Mouse (Mus musculus): Measurements from ENCODE around the gene Gm49394. TPM values are rescaled to one million over a fixed set of nuclear protein-coding genes. Genes with fewer than 3 reads are reported as not detected.
A peak's percentile ranks its signal among the peaks of the same experiment; 100 is the strongest.

Gene Gm49394
- under 1 TPM in 1 of 4 experiments, not detected in 3; 0.30 TPM for total RNA-seq (2022)

DNA sequence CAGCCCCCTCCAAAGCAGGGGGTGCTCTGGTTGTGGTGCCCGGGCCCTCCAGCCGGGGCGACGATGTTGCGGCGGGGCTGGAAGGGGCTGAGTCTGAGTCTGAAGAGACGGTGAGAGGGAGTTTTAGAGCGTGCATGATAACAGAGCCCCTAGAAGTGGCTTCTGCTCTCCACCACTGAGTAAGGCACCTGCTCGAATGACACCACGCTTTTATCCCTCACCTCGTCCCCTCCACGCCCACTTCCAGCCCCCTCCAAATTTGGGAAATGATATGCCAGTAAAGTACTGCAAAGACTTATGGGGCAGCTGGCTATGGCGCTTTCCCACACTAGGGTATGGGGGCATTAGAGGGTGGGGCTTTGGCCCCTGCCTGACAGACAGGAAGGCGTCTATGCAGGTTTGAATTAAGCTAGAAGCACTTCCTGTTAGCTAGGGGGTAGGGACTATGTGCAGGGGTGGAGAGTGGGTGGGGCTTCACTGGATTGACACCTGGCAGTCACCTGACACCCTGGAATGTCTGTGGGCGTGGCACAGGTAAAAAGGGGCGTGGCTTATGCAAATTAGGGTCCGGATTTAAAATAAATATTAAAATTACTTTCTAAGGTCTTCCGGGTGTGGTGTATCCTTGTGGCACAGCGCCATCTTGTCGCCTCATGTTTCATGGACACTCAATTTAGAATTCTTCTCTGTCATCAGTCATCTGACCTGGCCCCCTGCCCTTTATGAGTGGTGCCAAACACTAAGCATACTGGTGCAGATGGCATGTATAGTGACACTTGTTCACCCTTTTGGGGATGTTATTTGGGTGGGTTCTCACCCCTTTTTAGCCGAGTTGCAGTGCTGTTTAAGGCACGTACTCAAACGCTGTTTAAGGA is at the start of gene Gm49394:
TSS of gene Gm49394 (minus strand) at position 192 of the 875 bp plus-strand sequence.
- no peak for DNase-seq (ENCODE audit: low spot score in 2 of 2)

DNA sequence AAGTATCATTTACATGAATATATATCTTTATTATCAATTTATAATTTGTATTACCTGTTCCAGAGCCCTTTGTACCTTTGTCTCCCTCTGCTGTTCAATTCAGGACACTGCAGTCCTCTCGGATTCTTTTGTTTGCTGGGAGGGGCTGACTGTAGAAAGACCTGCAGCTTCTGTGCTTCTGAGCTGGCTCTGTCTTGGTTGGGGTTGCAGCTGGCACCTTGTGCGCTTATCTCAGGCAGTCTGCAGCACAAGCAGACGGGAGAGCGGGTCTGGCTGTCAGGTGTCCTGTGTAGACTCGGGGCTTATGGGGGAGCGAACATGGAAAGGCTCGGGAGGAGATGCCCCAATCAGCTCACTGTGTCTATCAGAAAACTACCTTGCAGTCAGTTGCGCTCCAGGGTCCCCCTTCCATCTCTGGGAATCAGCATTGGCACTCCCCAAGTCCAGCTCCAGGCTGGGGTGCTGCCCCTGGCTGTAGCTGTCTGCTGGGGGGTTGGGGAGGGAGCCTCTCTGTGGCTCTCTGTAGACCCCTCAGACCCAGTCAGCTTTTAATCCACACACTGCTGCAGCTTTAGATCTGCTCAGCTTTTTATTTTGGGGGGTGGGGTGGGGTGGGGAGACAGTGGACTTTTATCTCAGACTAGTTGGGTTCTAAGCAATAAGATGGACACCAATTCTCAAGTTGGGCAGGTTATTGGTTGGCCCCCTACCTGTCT is 45.2 kb upstream of the Gm49394 start:
- DNase-seq (ENCODE audit: low spot score in 2 of 2), result peak in 1 of 2 experiments; percentile 44

DNA sequence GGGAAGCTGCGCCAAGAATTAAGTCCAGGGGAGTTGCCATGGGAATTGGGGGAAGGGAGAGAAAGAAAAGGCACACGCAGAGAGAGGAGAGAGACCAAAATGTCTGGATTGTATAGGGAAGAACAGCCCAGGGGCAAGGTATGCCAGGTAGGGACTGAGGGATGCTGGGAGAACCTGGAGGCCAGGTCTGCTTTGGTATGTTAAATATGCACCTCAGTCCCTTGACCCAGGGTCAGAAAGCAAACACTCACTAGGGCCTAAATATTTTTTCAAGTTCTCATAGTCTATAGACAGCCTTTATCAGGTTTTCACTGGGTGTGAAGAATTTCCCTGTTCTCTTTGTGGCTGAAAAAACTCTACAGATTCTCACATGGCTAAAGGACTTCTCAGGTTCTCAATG is 37.1 kb upstream of the Gm49394 start:
- no peak for DNase-seq (ENCODE audit: low spot score in 2 of 2)

DNA sequence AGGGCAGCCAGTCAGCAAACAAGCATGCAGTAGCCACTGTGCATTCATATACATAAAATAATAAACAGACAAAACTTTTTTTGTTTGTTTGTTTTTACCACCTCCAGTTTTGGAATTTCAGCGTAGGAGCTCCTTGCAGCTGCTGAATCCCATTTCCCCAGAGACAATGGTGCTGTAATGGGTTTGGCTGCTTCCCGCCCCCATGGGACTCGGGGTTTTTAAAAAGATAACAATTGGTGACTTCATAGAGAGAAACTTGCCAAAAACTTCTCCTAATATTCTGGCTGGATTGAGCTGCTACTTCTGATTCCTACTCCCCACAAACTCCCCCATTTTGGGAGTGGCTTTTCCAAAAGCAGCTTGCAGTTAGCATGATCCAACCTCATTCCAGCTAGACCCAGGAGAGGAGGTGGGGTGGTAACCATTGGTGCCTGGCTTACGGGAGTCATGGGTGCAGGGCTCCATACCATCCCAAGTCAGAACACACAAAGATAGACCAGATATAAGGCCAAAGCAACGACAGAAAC is 29.7 kb upstream of the Gm49394 start:
- DNase-seq (ENCODE audit: low spot score in 2 of 2), result no peak

DNA sequence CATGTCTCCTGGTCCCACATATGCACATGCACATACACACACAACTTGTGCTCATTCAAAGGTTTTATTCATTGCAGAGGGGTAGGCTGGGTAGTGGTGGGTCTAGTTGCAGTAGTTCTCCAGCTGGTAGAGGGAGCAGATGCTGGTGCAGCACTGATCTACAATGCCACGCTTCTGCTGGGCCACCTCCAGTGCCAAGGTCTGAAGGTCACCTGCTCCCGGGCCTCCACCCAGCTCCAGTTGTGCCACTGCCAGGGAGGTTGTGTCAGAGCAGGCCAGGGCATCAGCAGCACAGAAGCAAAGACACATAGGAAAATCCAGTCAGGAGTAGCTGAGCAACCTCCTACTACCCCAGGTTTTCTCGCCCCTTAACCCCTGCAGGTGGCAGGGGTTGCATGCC is 8.9 kb upstream of the Gm49394 start:
- no peak for DNase-seq (ENCODE audit: low spot score in 2 of 2)

DNA sequence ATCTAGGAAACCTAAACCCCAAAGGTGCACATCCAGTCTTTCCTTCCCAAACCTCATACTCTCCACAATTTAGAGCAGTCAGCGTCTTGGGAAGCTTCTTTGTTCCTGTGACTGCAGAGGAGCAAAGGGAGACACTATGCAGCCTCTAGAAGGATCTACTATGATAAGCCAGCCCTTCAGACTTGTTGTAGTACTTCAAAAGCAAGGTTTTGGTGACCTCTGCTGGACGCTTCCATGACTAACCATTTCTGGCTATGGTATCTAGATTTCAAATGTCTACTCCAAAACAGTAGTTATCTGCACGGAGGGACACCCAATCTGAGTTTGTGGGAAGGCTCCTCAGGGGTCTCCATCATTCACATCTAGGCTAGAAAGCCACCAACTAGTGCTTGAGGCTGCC is 5.9 kb upstream of the Gm49394 start:
- peak; percentile 31 to 70 for DNase-seq (ENCODE audit: low spot score in 2 of 2)

DNA sequence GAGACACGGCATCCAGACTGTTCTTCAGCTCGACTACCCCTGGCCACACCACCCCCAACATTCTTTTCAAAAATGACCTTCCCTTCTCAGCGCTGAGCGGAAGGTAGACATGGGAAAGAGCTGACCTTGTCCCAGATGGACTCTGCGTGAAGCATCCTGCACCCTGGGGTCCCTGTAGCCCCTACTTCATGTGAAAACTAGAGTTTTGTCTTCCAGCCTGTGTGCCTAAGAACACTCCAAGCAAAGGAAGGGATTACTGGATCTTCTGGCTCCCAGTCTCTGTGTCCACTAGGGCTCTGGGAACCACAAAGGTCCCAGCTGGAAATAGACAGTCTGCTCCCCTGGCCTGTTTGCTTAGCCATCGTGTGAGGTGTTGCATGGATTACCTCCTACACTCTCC is 5.4 kb upstream of the Gm49394 start:
- no peak for DNase-seq (ENCODE audit: low spot score in 2 of 2)

DNA sequence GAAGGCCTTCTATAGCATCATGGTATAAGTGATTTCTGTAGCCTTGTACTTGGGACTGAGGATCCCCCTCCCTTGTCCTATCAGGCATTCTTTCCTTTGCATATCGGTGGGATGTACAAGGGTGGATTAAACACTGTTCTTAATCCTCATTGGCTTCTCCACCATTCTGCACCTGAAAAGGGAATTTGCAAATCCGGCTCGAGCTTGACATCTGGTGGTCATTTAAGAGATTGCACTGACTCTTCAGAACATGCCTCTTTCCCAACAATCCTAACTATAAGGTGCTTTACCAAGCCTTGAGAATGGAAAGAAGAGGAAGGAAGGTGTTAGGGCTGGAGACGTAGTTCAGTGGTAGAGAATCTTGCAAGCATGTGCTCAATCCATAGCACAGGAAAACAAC is 2.4 kb upstream of the Gm49394 start:
- DNase-seq (ENCODE audit: low spot score in 2 of 2), result peak; percentile 36 to 67

DNA sequence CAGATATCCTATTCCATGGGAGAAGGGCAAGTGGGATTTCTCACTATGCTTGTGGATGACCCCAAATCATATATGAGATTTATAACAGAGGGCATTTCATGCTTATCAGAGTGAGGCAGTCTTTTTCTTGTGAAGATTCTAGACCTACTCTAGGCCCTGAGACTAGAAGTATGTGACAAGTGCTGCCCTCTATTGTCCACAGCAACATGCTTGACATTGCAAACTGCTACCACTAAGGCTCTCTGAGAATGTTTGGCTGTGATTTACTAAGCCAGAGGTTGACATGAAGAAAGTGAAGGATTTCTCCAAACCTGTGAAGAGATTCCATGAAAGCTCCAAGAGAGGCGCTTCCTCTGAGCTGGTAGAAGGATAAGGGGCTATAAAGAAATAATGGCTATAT is 1.3 kb upstream of the Gm49394 start:
- DNase-seq (ENCODE audit: low spot score in 2 of 2), result no peak

DNA sequence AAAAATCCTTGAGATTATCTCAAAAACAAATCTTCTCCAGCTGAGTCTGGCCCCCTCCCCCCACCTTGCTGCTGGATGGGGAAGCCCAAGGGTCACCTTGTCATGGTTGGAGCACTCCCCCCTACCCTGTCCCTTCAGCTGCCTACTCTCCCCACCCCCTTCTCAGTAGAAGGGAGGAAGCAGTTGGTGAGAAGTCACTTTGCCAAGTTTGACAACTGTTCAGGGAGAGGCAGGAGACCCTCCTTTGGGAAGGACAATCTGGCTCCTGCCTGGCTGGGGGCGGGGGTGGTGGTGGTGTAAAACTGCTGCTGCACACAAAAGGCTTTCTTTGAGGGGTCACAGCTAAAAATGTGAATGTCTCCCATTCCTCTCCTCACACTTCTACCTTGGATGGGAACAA is 1.4 kb downstream of the Gm49394 start:
- DNase-seq (ENCODE audit: low spot score in 2 of 2), result no peak

DNA sequence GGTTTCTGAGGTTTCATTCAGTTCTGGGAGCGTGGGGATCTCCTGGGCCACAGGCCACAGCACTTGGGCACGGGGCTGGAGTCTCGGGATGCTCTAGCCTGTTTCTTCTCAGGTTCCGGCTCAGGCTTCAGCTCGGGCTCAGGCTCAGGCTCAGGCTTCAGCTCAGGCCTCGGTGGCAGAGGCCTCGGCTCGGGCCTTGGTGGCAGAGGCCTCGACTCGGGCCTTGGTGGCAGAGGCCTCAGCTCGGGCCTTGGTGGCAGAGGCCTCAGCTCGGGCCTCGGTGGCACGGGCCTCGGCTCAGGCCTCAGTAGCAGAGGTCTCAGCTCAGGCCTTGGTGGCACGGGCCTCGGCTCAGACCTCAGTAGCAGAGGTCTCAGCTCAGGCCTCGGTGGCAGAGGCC is 2.2 kb downstream of the Gm49394 start:
- DNase-seq (ENCODE audit: low spot score in 2 of 2), result no peak

DNA sequence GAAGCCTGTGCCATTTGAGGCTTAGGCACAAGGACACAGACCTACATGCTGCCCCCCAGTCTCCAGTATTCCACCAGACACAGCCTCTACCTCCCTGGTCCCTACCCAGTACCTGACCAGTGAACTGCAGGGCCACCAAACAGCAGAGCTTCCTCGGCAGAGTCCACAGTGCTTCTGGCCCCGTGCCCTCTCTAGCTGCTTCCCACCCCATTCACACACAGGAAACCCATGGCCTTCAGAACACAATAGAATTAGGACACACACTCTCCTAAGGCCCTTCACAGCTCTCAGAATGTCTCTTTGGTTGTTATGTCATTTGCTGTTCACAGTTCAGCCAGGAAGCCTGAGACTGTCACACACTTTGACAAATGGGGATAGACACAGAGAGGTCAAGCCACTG is 3.1 kb downstream of the Gm49394 start, which contains the start of gene Igf2:
TSS of gene Igf2 (minus strand) at position 158 of the 400 bp plus-strand sequence.
- DNase-seq (ENCODE audit: low spot score in 2 of 2), result no peak

DNA sequence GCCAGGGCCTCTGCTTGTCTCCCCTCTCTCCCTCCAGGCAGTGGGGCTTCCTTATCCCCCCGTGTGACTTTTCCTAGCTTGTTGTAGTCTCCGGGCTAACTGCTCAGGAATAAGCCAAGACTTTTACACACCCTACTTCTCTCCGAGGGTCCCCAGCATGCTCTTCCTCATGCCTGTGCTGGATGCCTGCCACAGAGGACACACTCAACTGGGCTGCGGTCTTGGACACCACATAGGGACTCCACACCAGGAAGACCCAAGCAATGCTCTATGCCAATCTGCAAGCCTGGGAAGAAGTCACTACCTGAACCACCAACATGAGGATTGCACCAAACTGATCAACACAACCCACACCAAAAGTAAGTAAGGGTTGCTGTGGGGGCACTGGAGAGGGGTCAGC is 3.6 kb downstream of the Gm49394 start:
- no peak for DNase-seq (ENCODE audit: low spot score in 2 of 2)

DNA sequence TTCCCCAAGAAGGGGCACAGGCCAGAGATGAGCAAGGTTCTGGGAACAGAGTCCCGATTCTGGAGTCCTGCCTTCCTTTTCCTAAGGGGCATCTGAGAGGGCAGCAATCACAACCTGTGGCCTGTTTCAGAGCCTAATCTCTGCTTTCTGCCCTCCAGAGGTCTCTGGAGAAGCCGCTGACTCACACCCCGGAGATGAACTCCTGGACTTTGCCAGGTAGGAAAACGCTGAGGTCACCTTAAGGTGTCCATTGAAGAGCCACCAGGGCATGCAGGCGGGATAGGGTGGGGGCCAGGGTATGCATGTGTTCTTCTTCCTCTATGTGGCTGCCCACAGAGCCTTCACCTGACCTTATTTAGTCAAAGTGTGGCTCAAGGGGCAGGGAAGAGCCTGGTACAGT is 4.4 kb downstream of the Gm49394 start:
- no peak for DNase-seq (ENCODE audit: low spot score in 2 of 2)

DNA sequence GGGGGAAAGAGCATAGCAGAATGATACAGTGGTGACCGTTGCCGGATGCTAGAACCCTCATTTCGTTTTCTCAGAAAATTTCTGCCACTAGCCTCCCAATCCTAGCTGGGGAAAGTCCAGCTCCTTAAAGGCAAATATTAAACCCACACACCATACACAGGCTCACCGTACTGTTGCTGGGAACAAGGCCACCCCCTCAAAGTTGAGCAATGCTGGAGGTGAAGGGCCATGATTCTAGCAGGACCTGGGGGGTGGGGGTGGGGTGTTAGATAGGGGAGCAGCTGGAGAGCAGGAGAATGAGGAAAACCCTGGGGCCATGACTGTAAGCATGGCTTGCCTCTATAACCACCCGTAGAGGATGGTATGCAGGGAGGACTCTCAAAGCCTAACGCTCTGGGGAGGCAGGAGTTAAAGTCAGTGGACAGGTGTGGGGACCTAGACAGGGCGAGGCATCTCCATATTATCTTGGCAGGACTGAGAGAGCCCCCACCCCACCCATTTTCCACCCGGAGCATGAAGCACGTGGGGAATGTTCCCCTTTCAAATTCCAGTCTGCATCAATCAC is 5.2 kb downstream of the Gm49394 start:
- DNase-seq (ENCODE audit: low spot score in 2 of 2), result no peak

DNA sequence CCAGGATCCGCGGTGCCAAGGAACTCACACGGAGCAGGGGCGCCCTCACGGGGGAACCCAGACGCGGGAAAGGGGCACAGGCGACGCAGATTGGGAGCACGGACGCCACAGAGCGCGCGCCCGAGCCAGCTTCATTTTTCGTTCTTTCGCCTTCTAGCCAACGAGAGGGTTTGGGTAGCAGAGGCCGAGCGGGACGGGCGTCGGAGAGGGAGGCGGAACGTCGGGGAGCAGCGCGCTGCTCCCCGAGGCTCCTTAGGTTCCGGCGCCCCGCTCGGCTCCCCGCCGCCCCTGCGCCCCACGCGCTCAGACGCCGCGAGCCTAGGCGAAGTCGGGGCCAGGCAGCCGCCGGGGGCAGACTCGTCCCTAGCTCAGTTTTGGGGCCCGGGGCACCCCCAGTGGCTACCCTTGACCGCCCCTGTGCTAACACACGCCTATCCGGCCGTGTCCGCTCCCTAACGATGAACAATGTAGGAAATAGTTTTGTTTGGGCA is 5.8 kb downstream of the Gm49394 start:
- DNase-seq (ENCODE audit: low spot score in 2 of 2), result no peak

DNA sequence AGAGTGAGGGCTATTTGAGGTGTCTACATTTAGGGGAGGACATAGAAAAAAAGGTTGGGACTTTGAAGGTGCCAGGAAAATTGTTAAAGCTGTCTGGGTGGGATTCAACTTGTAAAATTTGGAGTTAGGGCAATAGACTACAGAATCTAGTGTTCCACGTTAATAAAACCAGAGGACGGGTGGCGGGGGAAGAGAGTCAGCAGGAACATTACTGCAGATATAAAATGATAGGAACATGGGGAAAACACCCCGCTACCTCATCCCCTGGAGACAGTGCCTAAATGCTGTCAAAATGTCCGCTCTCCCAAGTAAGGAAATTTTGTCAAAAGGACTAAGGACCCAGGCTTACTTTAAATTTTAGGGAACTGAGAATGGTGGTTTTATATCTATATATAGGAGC is 6.6 kb downstream of the Gm49394 start:
- no peak for DNase-seq (ENCODE audit: low spot score in 2 of 2)

DNA sequence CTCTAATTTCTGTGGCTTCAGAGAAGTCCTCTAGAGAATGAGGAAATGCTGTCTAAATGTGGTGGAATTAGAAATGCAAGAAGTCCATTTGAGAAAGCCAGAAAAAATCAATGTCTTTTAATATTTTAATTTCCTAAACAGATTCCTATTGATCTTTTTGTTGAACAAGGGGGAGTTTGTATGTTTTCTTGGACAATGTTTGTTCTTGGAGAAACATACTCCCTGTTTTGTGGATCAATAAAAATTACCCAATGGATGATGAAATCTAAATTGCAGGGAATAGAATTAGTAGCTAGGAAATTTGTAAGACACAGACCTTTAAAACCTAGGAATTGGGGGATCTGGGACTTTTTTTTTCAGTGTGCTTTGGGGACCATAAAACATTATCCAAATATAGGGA is 7.9 kb downstream of the Gm49394 start:
- no peak for DNase-seq (ENCODE audit: low spot score in 2 of 2)

DNA sequence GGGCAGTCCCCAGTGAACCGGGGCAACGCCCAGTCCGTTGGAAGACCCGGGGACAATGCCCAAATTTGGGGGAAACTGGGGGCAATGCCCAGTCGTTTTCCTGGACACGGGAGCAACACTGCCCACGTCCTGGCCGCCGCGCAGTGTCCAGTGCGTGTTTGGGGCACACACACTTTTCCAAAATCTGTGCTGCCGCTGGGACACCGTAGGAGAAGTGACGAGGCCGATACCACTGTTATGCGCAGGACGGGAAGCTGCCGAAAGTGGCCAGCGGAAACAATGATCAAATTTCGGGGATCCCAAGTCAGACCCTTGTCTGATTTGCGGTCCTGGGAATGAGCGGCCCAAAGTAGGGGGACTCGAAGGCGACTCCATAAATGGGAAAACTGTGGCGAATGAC is 8.7 kb downstream of the Gm49394 start:
- DNase-seq (ENCODE audit: low spot score in 2 of 2), result no peak

DNA sequence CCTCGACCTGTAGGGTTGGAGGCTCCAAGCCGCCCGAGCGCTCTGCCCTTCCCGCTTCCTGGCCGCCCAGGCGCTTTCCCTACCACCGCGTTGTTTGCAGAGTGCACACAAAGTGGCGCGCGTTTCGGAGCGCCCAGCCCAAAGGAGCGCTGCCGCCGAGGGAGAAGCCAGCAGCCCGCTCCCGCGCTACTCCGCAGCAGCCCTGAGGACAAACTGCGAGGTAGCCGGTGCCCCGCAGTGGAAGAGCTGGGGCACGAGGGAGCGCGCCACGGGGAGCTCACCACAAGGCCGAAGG is 9.1 kb downstream of the Gm49394 start:
- DNase-seq (ENCODE audit: low spot score in 2 of 2), result no peak

DNA sequence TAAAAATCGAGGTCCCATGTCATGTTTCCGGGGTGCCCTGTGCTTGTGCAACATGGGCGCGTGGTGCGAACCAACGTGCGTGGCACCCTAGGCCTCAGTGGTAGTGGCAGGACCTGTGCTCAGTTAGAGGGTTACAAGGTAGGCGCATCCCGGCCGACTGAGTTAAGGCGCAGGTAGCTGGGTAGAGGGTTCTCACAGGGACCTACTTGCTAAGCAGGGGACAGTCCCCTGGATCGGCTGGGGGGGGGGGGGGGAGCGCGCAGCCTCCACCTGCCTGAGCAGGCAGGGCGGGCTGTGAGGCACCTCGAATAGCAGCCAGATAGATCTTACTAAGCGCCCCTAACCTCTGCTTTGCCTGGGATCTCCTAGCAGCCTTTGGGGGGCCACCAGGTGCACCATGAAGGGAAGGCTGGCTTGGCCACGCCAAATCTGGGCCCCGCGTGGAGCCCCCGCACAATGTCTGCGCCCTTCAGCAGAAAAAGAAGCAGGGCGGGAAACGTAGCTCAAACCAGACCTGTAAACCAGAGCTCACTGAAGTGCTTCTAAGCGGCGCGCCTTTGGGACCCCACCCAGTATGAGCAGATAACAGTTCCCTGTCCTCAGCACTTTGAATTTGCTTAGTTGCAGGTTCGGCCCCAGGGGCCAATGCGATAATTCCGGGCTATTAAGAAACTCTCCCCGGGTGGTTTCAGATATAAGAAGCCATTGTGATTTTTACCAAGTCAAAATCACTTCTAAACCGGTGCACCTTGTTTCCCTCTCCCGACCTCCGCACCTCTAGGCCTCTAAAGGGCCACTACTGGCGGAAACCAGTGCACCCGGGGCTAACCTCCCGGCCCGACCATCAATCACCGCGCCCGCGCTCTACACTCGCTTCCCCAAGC is 9.7 kb downstream of the Gm49394 start:
- no peak for DNase-seq (ENCODE audit: low spot score in 2 of 2)

Data from layer of hippocampus, adult 8-10 months (tissue).